Mouse (Mus musculus) intestine, embryonic 15.5 days (tissue): ENCODE data around the gene P2ry10b. TPM values are rescaled to one million over a fixed set of nuclear protein-coding genes. Genes with fewer than 3 reads are reported as not detected.

Experiments
- ATAC-seq: fragments of 200-750 bp; cut with Nextera tagmentation; 2 replicates; pipeline ENCODE4 v1.8.0; 2017; ENCODE audit warnings: moderate TSS enrichment, moderate library complexity
- H3K27ac ChIP-seq: fragments of 300-500 bp; sonication (generic); 2 replicates; pipeline ENCODE4 v1.5.1; 2015; ENCODE audit warnings: mild to moderate bottlenecking, inconsistent platforms
- H3K27me3 ChIP-seq: fragments of 300-500 bp; sonication (generic); replicated peaks from 2 replicates; pipeline ENCODE4 v1.6.1; 2015; ENCODE audit warnings: inconsistent platforms
- H3K36me3 ChIP-seq: fragments of 300-500 bp; sonication (generic); 2 replicates; pipeline ENCODE4 v1.6.1; 2015; ENCODE audit warnings: inconsistent platforms
- H3K4me1 ChIP-seq: fragments of 300-500 bp; sonication (generic); replicated peaks from 2 replicates; pipeline ENCODE4 v1.6.1; 2015; ENCODE audit warnings: inconsistent platforms
- H3K4me2 ChIP-seq: fragments of 300-500 bp; sonication (generic); replicated peaks from 2 replicates; pipeline ENCODE4 v1.6.1; 2015; ENCODE audit warnings: mild to moderate bottlenecking, inconsistent platforms
- H3K4me3 ChIP-seq: fragments of 300-500 bp; sonication (generic); replicated peaks from 2 replicates; pipeline ENCODE4 v1.5.1; 2015; ENCODE audit warnings: inconsistent platforms
- H3K9ac ChIP-seq: fragments of 300-500 bp; sonication (generic); 2 replicates; pipeline ENCODE4 v1.6.1; 2015; ENCODE audit warnings: inconsistent platforms
- H3K9me3 ChIP-seq: fragments of 300-500 bp; sonication (generic); 2 replicates; pipeline ENCODE4 v1.6.1; 2016; ENCODE audit warnings: inconsistent platforms
- WGBS: fragments of 180-500 bp; shearing (Covaris S2); methylation state at CpG from one replicate; pipeline ENCODE4 v1.1.7; 2015; 5-methylcytosine and 5-hydroxymethylcytosine counted together
- polyA plus RNA-seq: library from polyadenylated mRNA; unstranded; fragments of >200 nt; fragmentation: Nextera tagmentation; extraction: Ambion mirVana; gene quantifications from 2 replicates; pipeline ENCODE4 v1.2.1, GENCODE M21; 2015

Gene P2ry10b
- polyA plus RNA-seq, 1 experiment from 2014 or later = 0.59 TPM

DNA sequence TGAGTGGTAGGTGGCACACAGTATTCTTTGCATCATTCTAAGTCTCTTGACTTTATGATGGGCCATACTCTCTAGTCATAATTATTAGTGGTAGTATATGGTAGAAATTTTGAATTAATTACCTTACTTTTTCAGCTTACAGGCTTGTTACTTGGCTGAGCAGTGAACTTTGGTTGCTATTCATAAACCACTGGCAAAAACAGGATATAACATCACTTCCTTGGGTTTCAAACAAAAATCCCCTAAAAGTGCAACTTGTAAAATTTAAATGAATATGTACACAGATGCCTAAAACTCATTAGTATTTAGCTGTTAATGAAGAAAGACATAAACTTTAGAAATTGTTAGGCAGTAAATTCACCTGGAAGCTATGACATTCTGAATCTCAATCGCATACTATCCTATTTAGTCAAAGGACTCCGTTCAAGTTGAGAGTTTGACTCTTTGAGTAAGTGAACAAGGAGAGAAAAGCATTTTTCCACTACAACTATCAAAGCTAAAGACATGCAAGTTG lies 68.9 kb downstream of the P2ry10b start:
- Histone ChIP-seq H3K9me3 (no peaks in the 10 kb centered on the region), H3K36me3 (no peaks in the 10 kb centered on the region), H3K4me2 (no peak overlapping the region), H3K4me1 (no peaks in the 10 kb centered on the region), H3K27ac (no peak overlapping the region), H3K9ac (no peak overlapping the region), H3K27me3 (no peaks in the 10 kb centered on the region), H3K4me3 (no peak overlapping the region)
- WGBS = 83% methylated on average over 2 of the region's 2 CpGs
- ATAC-seq = no peak

Other genes with a start within 250 kb of the P2ry10b start
- 9.8 and 12.5 TPM in 2 replicates for gene Lpar4, start 228.3 kb upstream of the P2ry10b start, polyA plus RNA-seq
- gene P2ry10, start 60.4 kb upstream of the P2ry10b start, polyA plus RNA-seq = 0.08 and 0.24 TPM in 2 replicates
- 0.08 TPM in 1 of 2 replicates, not detected in the other for gene Gpr174, start 107.0 kb downstream of the P2ry10b start, polyA plus RNA-seq